Mouse (Mus musculus) limb, embryonic 13.5 days (tissue): ENCODE results near the gene Jund. TPM values are rescaled to one million over a fixed set of nuclear protein-coding genes. Genes with fewer than 3 reads are reported as not detected.

Experiments used
- polyA plus RNA-seq: library from polyadenylated mRNA; unstranded; fragments of >200 nt; fragmentation: Nextera tagmentation; extraction: Ambion mirVana; gene quantifications from 2 replicates; pipeline ENCODE4 v1.2.1, GENCODE M21; 2015

Jund gene
- polyA plus RNA-seq, 1 experiment from 2014 or later, result 61.1 TPM

Other genes starting within 250 kb of the Jund start
- 29.0 and 30.3 TPM in 2 replicates for gene Klhl26, start 222.0 kb upstream of the Jund start, polyA plus RNA-seq
- 24.2 and 26.6 TPM in 2 replicates for gene Tmem59l, start 211.6 kb upstream of the Jund start, polyA plus RNA-seq
- 83.3 and 85.0 TPM in 2 replicates for gene Crlf1, start 205.8 kb upstream of the Jund start, polyA plus RNA-seq
- 139 and 148 TPM in 2 replicates for gene Rex1bd, start 192.2 kb upstream of the Jund start, polyA plus RNA-seq
- 856 and 861 TPM in 2 replicates for gene Uba52, start 188.1 kb upstream of the Jund start, polyA plus RNA-seq
- 284 and 290 TPM in 2 replicates for gene Fkbp8, start 171.2 kb upstream of the Jund start, polyA plus RNA-seq
- gene Kxd1, start 171.0 kb upstream of the Jund start, polyA plus RNA-seq, result 49.3 and 53.4 TPM in 2 replicates
- gene Ell, start 159.5 kb upstream of the Jund start, polyA plus RNA-seq, result 20.9 and 21.4 TPM in 2 replicates
- gene Isyna1, start 104.6 kb upstream of the Jund start, polyA plus RNA-seq, result 162 and 165 TPM in 2 replicates
- 115 and 131 TPM in 2 replicates for gene Ssbp4, start 90.1 kb upstream of the Jund start, polyA plus RNA-seq
- 1.9 and 2.3 TPM in 2 replicates for gene Lrrc25, start 82.8 kb upstream of the Jund start, polyA plus RNA-seq
- gene Gdf15, start 66.5 kb upstream of the Jund start, polyA plus RNA-seq, result 0.18 TPM in 1 of 2 replicates, not detected in the other
- 68.2 and 71.1 TPM in 2 replicates for gene Pgpep1, start 38.6 kb upstream of the Jund start, polyA plus RNA-seq
- gene Lsm4, start 25.7 kb upstream of the Jund start, polyA plus RNA-seq, result 240 and 246 TPM in 2 replicates
- gene Iqcn, start 4.5 kb downstream of the Jund start, polyA plus RNA-seq, result not detected in 2 replicates
- not detected in 2 replicates for gene Gm3336, start 19.6 kb downstream of the Jund start, polyA plus RNA-seq
- gene Pde4c, start 24.8 kb downstream of the Jund start, polyA plus RNA-seq, result 0.04 and 0.06 TPM in 2 replicates
- 18.0 and 19.6 TPM in 2 replicates for gene Rab3a, start 55.7 kb downstream of the Jund start, polyA plus RNA-seq
- gene Mpv17l2, start 62.0 kb downstream of the Jund start, polyA plus RNA-seq, result 29.2 and 36.6 TPM in 2 replicates
- 78.1 and 81.3 TPM in 2 replicates for gene Pik3r2, start 77.8 kb downstream of the Jund start, polyA plus RNA-seq
- gene Mast3, start 106.1 kb downstream of the Jund start, polyA plus RNA-seq, result 13.1 and 14.0 TPM in 2 replicates
- gene Il12rb1, start 109.5 kb downstream of the Jund start, polyA plus RNA-seq, result 0.06 TPM in 1 of 2 replicates, not detected in the other
- 6.1 and 6.2 TPM in 2 replicates for gene Arrdc2, start 140.8 kb downstream of the Jund start, polyA plus RNA-seq
- gene Kcnn1, start 164.3 kb downstream of the Jund start, polyA plus RNA-seq, result 2.9 and 4.3 TPM in 2 replicates
- 113 and 117 TPM in 2 replicates for gene Ccdc124, start 175.0 kb downstream of the Jund start, polyA plus RNA-seq
- 0.39 and 0.45 TPM in 2 replicates for gene Slc5a5, start 193.8 kb downstream of the Jund start, polyA plus RNA-seq
- 4,263 and 4,460 TPM in 2 replicates for gene Rpl18a, start 198.5 kb downstream of the Jund start, polyA plus RNA-seq
- 52.8 and 57.8 TPM in 2 replicates for gene Map1s, start 207.0 kb downstream of the Jund start, polyA plus RNA-seq